Mouse (Mus musculus): ENCODE measurements around the gene Enox1.

DNA sequence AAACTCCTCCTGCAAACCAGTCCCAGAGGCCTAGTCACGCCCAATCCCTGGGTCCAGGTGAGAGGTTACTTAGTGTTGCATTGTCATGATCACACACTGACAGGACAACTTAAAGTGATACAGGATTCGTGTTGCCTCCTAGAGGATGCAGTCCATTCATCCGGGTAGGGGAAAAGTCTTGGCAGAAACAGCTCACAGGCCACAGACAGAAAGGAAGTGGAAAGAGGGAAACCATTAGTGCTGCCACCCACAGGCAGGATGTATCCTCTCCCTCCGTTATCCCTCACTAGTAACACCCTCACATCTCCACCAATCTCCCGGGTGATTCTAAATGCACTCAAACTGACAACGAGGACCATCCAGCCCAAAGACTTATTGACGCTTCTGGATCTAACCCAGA, 385.4 kb downstream of the Enox1 start:
- TF ChIP-seq MAX (IDR thresholded peaks at IDR 0.05; ENCODE audit: low read length), result no peak
- no peak for TF ChIP-seq ZKSCAN1 (IDR thresholded peaks at IDR 0.05; ENCODE audit: borderline replicate concordance, low read depth, low read length)
- no peak for TF ChIP-seq RAD21 (IDR thresholded peaks at IDR 0.05; ENCODE audit: low read depth, low read length)
- TF ChIP-seq MYC (IDR thresholded peaks at IDR 0.05; ENCODE audit: low read depth, low read length), result no peak
- no peak for TF ChIP-seq USF1 (IDR thresholded peaks at IDR 0.05; ENCODE audit: low read depth, low read length)
- no peak for TF ChIP-seq MAFK (IDR thresholded peaks at IDR 0.05; ENCODE audit: insufficient replicate concordance, low read length)
- TF ChIP-seq UBTF (IDR thresholded peaks at IDR 0.05; ENCODE audit: low read depth, low read length), result no peak
- no peak for TF ChIP-seq USF2 (conservative IDR thresholded peaks at IDR 0.05; ENCODE audit: low read depth, low read length)
- no peak for TF ChIP-seq MXI1 (IDR thresholded peaks at IDR 0.05; ENCODE audit: low read depth, low read length)
- TF ChIP-seq POLR2A (IDR thresholded peaks at IDR 0.05; ENCODE audit: low read depth, low read length), result no peak
- no peak for TF ChIP-seq KAT2A (IDR thresholded peaks at IDR 0.05; ENCODE audit: insufficient replicate concordance, low read length)
- no peak for TF ChIP-seq JUND (conservative IDR thresholded peaks at IDR 0.05; ENCODE audit: low read depth, low read length)
